Mouse (Mus musculus): ENCODE results near the gene Hdac11. TPM values are rescaled to one million over a fixed set of nuclear protein-coding genes. Genes with fewer than 3 reads are reported as not detected.
A peak's percentile ranks its signal among the peaks of the same experiment; 100 is the strongest.
"Not testable (repeated sequence)": the region's sequence is repeated elsewhere in the genome, so short reads cannot be mapped to it uniquely, and the experiment has no call there.

The Hdac11 gene
- polyA plus RNA-seq, 1 experiment from 2014 or later, result 4.5 TPM

- WGBS (ENCODE audit: insufficient replicate concordance), result 15% methylated on average over 1 of the region's 1 CpGs
- no peaks in the 10 kb centered on the region for H3K9me3 ChIP-seq (replicated peaks; ENCODE audit: control insufficient read depth, low read length)
- peak overlapping the region; percentile 86 for H3K4me3 ChIP-seq (ENCODE audit: low read depth, low read length)
- H3K27me3 ChIP-seq (ENCODE audit: control insufficient read depth, insufficient read depth, low read depth, low read length), result no peaks in the 10 kb centered on the region
- no peaks in the 10 kb centered on the region; the same call in 1 of the 2 replicates for H3K36me3 ChIP-seq (ENCODE audit: control insufficient read depth, insufficient read depth)
- no peak for ATAC-seq (ENCODE audit: low read depth)
- peak overlapping the region; percentile 92 for H3K9ac ChIP-seq (ENCODE audit: low read depth, low read length)
- peak overlapping the region; percentile 93 for H3K27ac ChIP-seq (ENCODE audit: low read length)
- H3K4me2 ChIP-seq (ENCODE audit: low read depth, low read length), result peak overlapping the region; percentile 98
- peaks cover 54% of the 10 kb centered on the region for H3K4me1 ChIP-seq (ENCODE audit: control insufficient read depth, low read depth, low read length)
Observed at GRCm38 (mm10) chr6:91115158-91115557, 41.3 kb upstream of the Hdac11 start.

DNA sequence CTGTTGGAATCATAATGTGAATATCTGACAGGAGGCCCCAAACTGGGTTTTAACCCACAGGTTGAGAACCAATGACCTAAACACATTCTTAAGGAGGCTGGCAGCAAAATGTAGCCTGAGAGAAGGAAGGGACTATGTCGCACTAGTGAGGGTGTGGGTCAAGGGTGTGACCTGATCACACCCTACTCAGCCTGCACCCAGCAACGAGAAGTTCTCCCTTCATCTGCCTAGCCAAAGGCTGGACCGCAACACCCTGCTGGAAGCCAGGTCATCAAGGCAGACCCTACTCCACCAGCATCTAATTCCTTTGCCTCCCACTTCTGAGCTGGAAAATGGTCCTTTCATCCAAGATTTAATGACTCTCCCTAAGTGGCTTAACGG, 40.6 kb upstream of the Hdac11 start:
- H3K36me3 ChIP-seq (ENCODE audit: control insufficient read depth, insufficient read depth), result no peaks in the 10 kb centered on the region; the same call in 1 of the 2 replicates
- H3K4me1 ChIP-seq (ENCODE audit: control insufficient read depth, low read depth, low read length), result peaks cover 47% of the 10 kb centered on the region
- peak overlapping the region; percentile 98 for H3K4me2 ChIP-seq (ENCODE audit: low read depth, low read length)
- H3K27me3 ChIP-seq (ENCODE audit: control insufficient read depth, insufficient read depth, low read depth, low read length), result no peaks in the 10 kb centered on the region
- H3K9me3 ChIP-seq (replicated peaks; ENCODE audit: control insufficient read depth, low read length), result no peaks in the 10 kb centered on the region
- ATAC-seq (ENCODE audit: low read depth), result peak; percentile 78
- peak overlapping the region; percentile 93 for H3K27ac ChIP-seq (ENCODE audit: low read length)
- WGBS (ENCODE audit: insufficient replicate concordance), result 6% methylated on average over 4 of the region's 4 CpGs
- peak overlapping the region; percentile 92 for H3K9ac ChIP-seq (ENCODE audit: low read depth, low read length)
- peak overlapping the region; percentile 86 for H3K4me3 ChIP-seq (ENCODE audit: low read depth, low read length)

DNA sequence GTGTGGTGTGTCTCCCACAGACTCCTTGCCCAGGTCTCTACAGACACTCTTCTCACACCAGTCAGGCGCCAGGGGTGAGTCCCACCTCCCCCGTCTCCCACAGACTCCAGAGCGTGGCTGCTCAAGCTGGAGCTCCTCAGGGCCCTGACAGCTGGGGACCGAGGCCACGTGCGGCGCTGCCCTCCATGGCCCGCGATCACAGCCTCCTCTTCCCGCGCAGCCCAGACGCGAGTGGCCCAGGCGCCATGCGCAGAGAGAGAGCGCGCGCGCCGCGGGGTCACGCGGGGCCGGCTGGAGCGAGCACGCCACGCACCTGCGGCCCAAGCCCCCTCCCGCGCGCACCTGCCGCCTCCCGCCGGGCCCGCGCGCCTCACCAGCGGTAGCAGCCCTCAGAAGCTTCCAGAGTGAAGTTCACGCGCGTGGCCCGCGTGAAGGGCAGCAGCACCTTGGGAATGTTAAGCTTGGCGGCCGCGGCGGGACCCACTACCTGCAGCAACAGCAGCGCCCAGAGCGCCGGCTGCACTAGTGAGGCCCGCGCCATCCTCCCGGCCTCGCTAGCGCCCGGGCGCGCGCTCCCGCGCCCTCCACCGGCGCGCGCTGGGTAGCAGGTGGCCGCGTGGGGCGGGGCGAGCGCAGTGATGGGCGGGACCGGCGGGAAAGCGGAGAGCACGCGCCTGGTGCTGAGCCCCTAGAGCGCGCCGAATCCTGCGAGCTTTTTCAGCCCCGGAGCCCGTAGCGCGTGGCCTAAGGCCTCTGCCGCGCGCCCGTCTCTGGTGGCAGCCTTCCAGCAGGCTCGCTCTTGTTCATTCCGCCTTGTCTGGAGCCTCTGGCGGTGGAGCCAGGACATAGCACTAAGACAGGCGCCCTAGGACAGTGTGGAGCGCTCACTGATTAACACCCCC, 40.0 kb upstream of the Hdac11 start, which contains the start of gene Nup210:
Nup210 (minus strand) TSS at position 586 of the 902 bp plus-strand sequence.
- peaks cover 44% of the 10 kb centered on the region for H3K4me1 ChIP-seq (ENCODE audit: control insufficient read depth, low read depth, low read length)
- WGBS (ENCODE audit: insufficient replicate concordance), result under 1% methylated on average over 92 of the region's 93 CpGs
- peak within 1 kb of the TSS; percentile 98 for H3K4me2 ChIP-seq (ENCODE audit: low read depth, low read length)
- H3K9me3 ChIP-seq (replicated peaks; ENCODE audit: control insufficient read depth, low read length), result no peaks in the 10 kb centered on the region; the same call in 1 of the 2 replicates
- peak within 1 kb of the TSS; percentile 93 for H3K27ac ChIP-seq (ENCODE audit: low read length)
- H3K9ac ChIP-seq (ENCODE audit: low read depth, low read length), result peak within 1 kb of the TSS; percentile 92
- no peaks in the 10 kb centered on the region for H3K27me3 ChIP-seq (ENCODE audit: control insufficient read depth, insufficient read depth, low read depth, low read length)
- ATAC-seq (ENCODE audit: low read depth), result peak; percentile 90
- H3K36me3 ChIP-seq (ENCODE audit: control insufficient read depth, insufficient read depth), result no peaks in the 10 kb centered on the region; the same call in 1 of the 2 replicates
- peak within 1 kb of the TSS; percentile 86 for H3K4me3 ChIP-seq (ENCODE audit: low read depth, low read length)

DNA sequence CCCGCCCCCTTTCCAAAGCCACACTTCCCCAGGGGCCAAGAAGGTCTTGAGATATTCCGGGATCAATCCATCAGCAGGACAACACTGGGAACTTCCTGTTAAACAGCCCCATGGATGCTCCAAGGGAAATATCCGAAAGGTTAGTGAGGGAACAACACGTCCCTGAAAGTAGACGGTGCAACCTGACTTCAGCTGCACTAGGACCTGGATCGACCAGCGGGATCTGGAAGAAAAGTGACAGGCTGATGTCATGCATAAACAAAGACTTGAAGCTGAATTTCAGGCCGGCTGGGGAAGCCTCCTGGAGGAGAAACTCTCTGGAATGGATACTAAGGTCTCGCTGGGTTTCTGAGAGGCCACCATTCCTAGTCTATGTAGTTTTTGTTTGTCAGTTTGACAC, 39.3 kb upstream of the Hdac11 start:
- Histone ChIP-seq H3K4me2 (ENCODE audit: low read depth, low read length) (peak overlapping the region; percentile 98), H3K4me1 (ENCODE audit: control insufficient read depth, low read depth, low read length) (peaks cover 38% of the 10 kb centered on the region), H3K9me3 (replicated peaks; ENCODE audit: control insufficient read depth, low read length) (no peaks in the 10 kb centered on the region; the same call in 1 of the 2 replicates), H3K27ac (ENCODE audit: low read length) (peak overlapping the region; percentile 57; the same call in 1 of the 2 replicates), H3K36me3 (ENCODE audit: control insufficient read depth, insufficient read depth) (no peaks in the 10 kb centered on the region; the same call in 1 of the 2 replicates), H3K4me3 (ENCODE audit: low read depth, low read length) (peak overlapping the region; percentile 86), H3K9ac (ENCODE audit: low read depth, low read length) (peak overlapping the region; percentile 92), H3K27me3 (ENCODE audit: control insufficient read depth, insufficient read depth, low read depth, low read length) (no peaks in the 10 kb centered on the region)
- WGBS (ENCODE audit: insufficient replicate concordance), result 7% methylated on average over 9 of the region's 9 CpGs
- ATAC-seq (ENCODE audit: low read depth), result no peak

GRCm38 (mm10) chr6:91118526-91118925, 37.9 kb upstream of the Hdac11 start:
- no peak overlapping the region for H3K9ac ChIP-seq (ENCODE audit: low read depth, low read length)
- no peaks in the 10 kb centered on the region for H3K36me3 ChIP-seq (ENCODE audit: control insufficient read depth, insufficient read depth)
- ATAC-seq (ENCODE audit: low read depth), result no peak
- peaks cover 33% of the 10 kb centered on the region for H3K4me1 ChIP-seq (ENCODE audit: control insufficient read depth, low read depth, low read length)
- H3K27ac ChIP-seq (ENCODE audit: low read length), result no peak overlapping the region
- H3K4me2 ChIP-seq (ENCODE audit: low read depth, low read length), result no peak overlapping the region
- H3K4me3 ChIP-seq (ENCODE audit: low read depth, low read length), result no peak overlapping the region
- H3K9me3 ChIP-seq (replicated peaks; ENCODE audit: control insufficient read depth, low read length), result no peaks in the 10 kb centered on the region; the same call in 1 of the 2 replicates
- H3K27me3 ChIP-seq (ENCODE audit: control insufficient read depth, insufficient read depth, low read depth, low read length), result no peaks in the 10 kb centered on the region

DNA sequence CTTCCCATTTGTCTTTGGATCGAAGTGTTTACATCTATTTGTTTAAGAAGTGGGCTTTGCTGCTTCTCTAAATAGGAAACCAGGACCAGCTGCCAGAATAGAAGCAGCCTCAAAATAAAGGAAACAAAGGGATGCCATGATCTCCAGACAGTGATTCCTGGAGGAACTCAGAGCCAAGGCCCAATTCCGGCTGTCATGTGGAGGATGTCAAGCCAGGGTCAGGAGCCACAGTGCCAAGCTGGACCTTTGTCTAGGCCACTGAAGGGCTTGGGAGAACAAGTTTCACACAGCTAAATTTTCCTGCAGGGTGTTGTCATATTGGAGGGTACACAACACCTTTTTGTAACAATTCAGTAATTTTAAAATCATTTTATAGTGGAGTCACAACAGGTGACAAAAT, 36.3 kb upstream of the Hdac11 start:
- Histone ChIP-seq H3K36me3 (ENCODE audit: control insufficient read depth, insufficient read depth) (no peaks in the 10 kb centered on the region), H3K27me3 (ENCODE audit: control insufficient read depth, insufficient read depth, low read depth, low read length) (peaks cover 5% of the 10 kb centered on the region), H3K4me2 (ENCODE audit: low read depth, low read length) (no peak overlapping the region), H3K27ac (ENCODE audit: low read length) (no peak overlapping the region), H3K4me1 (ENCODE audit: control insufficient read depth, low read depth, low read length) (peaks cover 17% of the 10 kb centered on the region), H3K9me3 (replicated peaks; ENCODE audit: control insufficient read depth, low read length) (no peaks in the 10 kb centered on the region; the same call in 1 of the 2 replicates), H3K4me3 (ENCODE audit: low read depth, low read length) (no peak overlapping the region), H3K9ac (ENCODE audit: low read depth, low read length) (no peak overlapping the region)
- no peak for ATAC-seq (ENCODE audit: low read depth)
- WGBS (ENCODE audit: insufficient replicate concordance), result 73% methylated on average over 2 of the region's 2 CpGs

- H3K36me3 ChIP-seq (ENCODE audit: control insufficient read depth, insufficient read depth); H3K9me3 ChIP-seq (replicated peaks; ENCODE audit: control insufficient read depth, low read length); H3K27ac ChIP-seq (ENCODE audit: low read length); H3K4me3 ChIP-seq (ENCODE audit: low read depth, low read length); H3K4me2 ChIP-seq (ENCODE audit: low read depth, low read length); H3K9ac ChIP-seq (ENCODE audit: low read depth, low read length); H3K27me3 ChIP-seq (ENCODE audit: control insufficient read depth, insufficient read depth, low read depth, low read length); ATAC-seq (ENCODE audit: low read depth): not testable (repeated sequence)
- WGBS (ENCODE audit: insufficient replicate concordance), result 91% methylated on average over 7 of the region's 7 CpGs
- peaks cover 13% of the 10 kb centered on the region for H3K4me1 ChIP-seq (ENCODE audit: control insufficient read depth, low read depth, low read length)
Observed at GRCm38 (mm10) chr6:91121089-91121488, 35.4 kb upstream of the Hdac11 start.

DNA sequence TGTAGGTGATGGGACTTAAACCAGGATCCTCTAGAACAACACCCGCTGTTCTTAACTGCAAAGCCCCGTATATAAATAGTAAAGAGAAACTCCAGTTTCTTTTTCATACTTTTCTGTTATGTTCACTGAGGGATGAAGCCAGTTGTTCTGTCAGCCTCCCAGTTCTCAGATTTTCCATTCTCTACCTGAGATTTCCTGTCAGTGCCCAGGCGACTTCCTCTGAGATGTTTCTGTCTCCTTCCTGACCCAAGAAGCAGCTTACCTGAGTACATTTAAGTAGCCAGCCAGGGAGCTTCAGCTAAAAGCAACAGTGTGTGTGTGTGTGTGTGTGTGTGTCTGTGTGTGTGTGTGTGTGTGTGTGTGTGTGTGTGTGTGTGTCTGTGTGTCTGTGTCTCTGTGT, 33.0 kb upstream of the Hdac11 start:
- no peak for ATAC-seq (ENCODE audit: low read depth)
- H3K27me3 ChIP-seq (ENCODE audit: control insufficient read depth, insufficient read depth, low read depth, low read length), result peaks cover 8% of the 10 kb centered on the region
- no peak overlapping the region for H3K9ac ChIP-seq (ENCODE audit: low read depth, low read length)
- 58% methylated on average over 3 of the region's 3 CpGs for WGBS (ENCODE audit: insufficient replicate concordance)
- H3K4me1 ChIP-seq (ENCODE audit: control insufficient read depth, low read depth, low read length), result peaks cover 3% of the 10 kb centered on the region
- H3K27ac ChIP-seq (ENCODE audit: low read length), result no peak overlapping the region
- H3K4me2 ChIP-seq (ENCODE audit: low read depth, low read length), result no peak overlapping the region
- H3K4me3 ChIP-seq (ENCODE audit: low read depth, low read length), result no peak overlapping the region
- H3K36me3 ChIP-seq (ENCODE audit: control insufficient read depth, insufficient read depth), result no peaks in the 10 kb centered on the region
- H3K9me3 ChIP-seq (replicated peaks; ENCODE audit: control insufficient read depth, low read length), result no peaks in the 10 kb centered on the region; the same call in 1 of the 2 replicates

All from liver, embryonic 16.5 days (tissue).